Mouse (Mus musculus) A20 (cell line): ENCODE results near the gene Dusp8.

Experiments
- DNase-seq: peaks from one replicate; pipeline ENCODE4 v3.0.0-alpha.2; 2011; ENCODE audit warnings: low read depth, low spot score

Gene Dusp8

GRCm38 (mm10) chr7:142055431-142055830, 40.2 kb downstream of the Dusp8 start:
- no peak for DNase-seq

- DNase-seq, result no peak
Measured at GRCm38 (mm10) chr7:142050536-142050935, 45.1 kb downstream of the Dusp8 start.

- no peak for DNase-seq
Measured at GRCm38 (mm10) chr7:142045932-142046331, 49.7 kb downstream of the Dusp8 start.

- no peak for DNase-seq
Measured at GRCm38 (mm10) chr7:142045344-142045743, 50.3 kb downstream of the Dusp8 start.

GRCm38 (mm10) chr7:142040756-142041155, 54.9 kb downstream of the Dusp8 start:
- no peak for DNase-seq

GRCm38 (mm10) chr7:142037553-142038170, 58.0 kb downstream of the Dusp8 start:
- DNase-seq, result peak; percentile 59

- no peak for DNase-seq
Measured at GRCm38 (mm10) chr7:142035048-142035811, 60.4 kb downstream of the Dusp8 start.

GRCm38 (mm10) chr7:142034198-142034597, 61.4 kb downstream of the Dusp8 start:
- DNase-seq, result no peak

GRCm38 (mm10) chr7:142030073-142030472, 65.6 kb downstream of the Dusp8 start:
- DNase-seq, result no peak
